Mouse (Mus musculus): ENCODE data around the gene Igfn1.
A peak's percentile ranks its signal among the peaks of the same experiment; 100 is the strongest.

- no peak for TF ChIP-seq CTCF (IDR thresholded peaks at IDR 0.05; ENCODE audit: borderline replicate concordance, extremely low read depth, insufficient read depth, insufficient read length)
- TF ChIP-seq POLR2A (IDR thresholded peaks at IDR 0.05; ENCODE audit: borderline replicate concordance, extremely low read depth, insufficient read depth, insufficient read length, poor library complexity, severe bottlenecking) = peak; percentile 45; the same call in 1 of the 2 replicates
These were observed 11.8 kb upstream of the Igfn1 start for GRCm38 (mm10) chr1:136017907-136018313.
